Mouse (Mus musculus): ENCODE measurements around the gene Ccdc148.

The Ccdc148 gene

GRCm38 (mm10) chr2:59160605-59160963 is at the start of gene Ccdc148, which contains the start of gene Pkp4:
TSS of gene Ccdc148 (minus strand) at chr2:59160683.
TSS of gene Pkp4 (plus strand) at chr2:59160850.
- DNase-seq = peak; percentile 92

- no peak for DNase-seq
These were observed 47.8 kb upstream of the Ccdc148 start for GRCm38 (mm10) chr2:59208276-59208675.

GRCm38 (mm10) chr2:59207725-59208124 is 47.2 kb upstream of the Ccdc148 start:
- no peak for DNase-seq

- no peak for DNase-seq
These were observed 46.8 kb upstream of the Ccdc148 start for GRCm38 (mm10) chr2:59207240-59207639.

GRCm38 (mm10) chr2:59206190-59206589 is 45.7 kb upstream of the Ccdc148 start:
- DNase-seq = no peak

- no peak for DNase-seq
These were observed 44.6 kb upstream of the Ccdc148 start for GRCm38 (mm10) chr2:59205092-59205491.

GRCm38 (mm10) chr2:59203627-59204425 is 43.3 kb upstream of the Ccdc148 start:
- no peak for DNase-seq

- no peak for DNase-seq
These were observed 42.4 kb upstream of the Ccdc148 start for GRCm38 (mm10) chr2:59202930-59203329.

- DNase-seq = no peak
These were observed 40.0 kb upstream of the Ccdc148 start for GRCm38 (mm10) chr2:59200511-59200910.

GRCm38 (mm10) chr2:59199476-59199976 is 39.0 kb upstream of the Ccdc148 start:
- no peak for DNase-seq

- no peak for DNase-seq
These were observed 36.7 kb upstream of the Ccdc148 start for GRCm38 (mm10) chr2:59197156-59197555.

GRCm38 (mm10) chr2:59193117-59193516 is 32.6 kb upstream of the Ccdc148 start:
- DNase-seq = no peak

- no peak for DNase-seq
These were observed 31.0 kb upstream of the Ccdc148 start for GRCm38 (mm10) chr2:59191466-59191865.

- DNase-seq = no peak
These were observed 29.7 kb upstream of the Ccdc148 start for GRCm38 (mm10) chr2:59190186-59190585.

- DNase-seq = no peak
These were observed 29.2 kb upstream of the Ccdc148 start for GRCm38 (mm10) chr2:59189661-59190185.

- DNase-seq = no peak
These were observed 27.8 kb upstream of the Ccdc148 start for GRCm38 (mm10) chr2:59188306-59188705.

- DNase-seq = no peak
These were observed 26.5 kb upstream of the Ccdc148 start for GRCm38 (mm10) chr2:59186966-59187365.

- DNase-seq = no peak
These were observed 25.6 kb upstream of the Ccdc148 start for GRCm38 (mm10) chr2:59186122-59186521.

- DNase-seq = no peak
These were observed 23.9 kb upstream of the Ccdc148 start for GRCm38 (mm10) chr2:59184107-59185064.

- no peak for DNase-seq
These were observed 23.1 kb upstream of the Ccdc148 start for GRCm38 (mm10) chr2:59183541-59183940.

GRCm38 (mm10) chr2:59181321-59182113 is 21.0 kb upstream of the Ccdc148 start:
- no peak for DNase-seq

- no peak for DNase-seq
These were observed 19.0 kb upstream of the Ccdc148 start for GRCm38 (mm10) chr2:59179487-59179886.

Data from thymus, postnatal 25 days (tissue).